Mouse (Mus musculus): Measurements from ENCODE around the gene Morf4l1. TPM values are rescaled to one million over a fixed set of nuclear protein-coding genes. Genes with fewer than 3 reads are reported as not detected.

Morf4l1 gene
- polyA plus RNA-seq, 1 experiment from 2014 or later, result 215 TPM

- H3K4me3 ChIP-seq (ENCODE audit: low read depth, low read length), result no peak overlapping the region
- no peak overlapping the region for H3K9ac ChIP-seq (ENCODE audit: low read depth, low read length)
- H3K36me3 ChIP-seq (ENCODE audit: control insufficient read depth, insufficient read depth), result no peaks in the 10 kb centered on the region
- no peaks in the 10 kb centered on the region for H3K9me3 ChIP-seq (ENCODE audit: control insufficient read depth)
- H3K4me1 ChIP-seq (replicated peaks; ENCODE audit: control insufficient read depth, insufficient read depth, low read length), result no peaks in the 10 kb centered on the region
- no peak overlapping the region for H3K4me2 ChIP-seq (replicated peaks; ENCODE audit: low read depth)
- H3K27ac ChIP-seq (ENCODE audit: low read depth, low read length), result no peak overlapping the region
- TF ChIP-seq CTCF (IDR thresholded peaks at IDR 0.05; ENCODE audit: low read depth), result no peak
- H3K27me3 ChIP-seq (replicated peaks; ENCODE audit: control insufficient read depth, insufficient read depth, low read length), result no peaks in the 10 kb centered on the region
- ATAC-seq, result no peak
- 88% methylated on average over 1 of the region's 1 CpGs for WGBS
Observed at GRCm38 (mm10) chr9:90136678-90136965, 22.0 kb upstream of the Morf4l1 start.

GRCm38 (mm10) chr9:90135963-90136677 is 21.5 kb upstream of the Morf4l1 start:
- Histone ChIP-seq H3K27me3 (replicated peaks; ENCODE audit: control insufficient read depth, insufficient read depth, low read length) (no peaks in the 10 kb centered on the region), H3K27ac (ENCODE audit: low read depth, low read length) (no peak overlapping the region), H3K9ac (ENCODE audit: low read depth, low read length) (no peak overlapping the region), H3K4me2 (replicated peaks; ENCODE audit: low read depth) (no peak overlapping the region), H3K4me3 (ENCODE audit: low read depth, low read length) (no peak overlapping the region), H3K4me1 (replicated peaks; ENCODE audit: control insufficient read depth, insufficient read depth, low read length) (no peaks in the 10 kb centered on the region), H3K36me3 (ENCODE audit: control insufficient read depth, insufficient read depth) (no peaks in the 10 kb centered on the region), H3K9me3 (ENCODE audit: control insufficient read depth) (no peaks in the 10 kb centered on the region)
- TF ChIP-seq CTCF (IDR thresholded peaks at IDR 0.05; ENCODE audit: low read depth), result no peak
- WGBS, result 61% methylated on average over 9 of the region's 9 CpGs
- no peak for ATAC-seq

- TF ChIP-seq CTCF (IDR thresholded peaks at IDR 0.05; ENCODE audit: low read depth), result 0 out of 2 replicates have a peak, but pooled peaks have one; percentile 10
- no peak overlapping the region for H3K4me3 ChIP-seq (ENCODE audit: low read depth, low read length)
- H3K4me1 ChIP-seq (replicated peaks; ENCODE audit: control insufficient read depth, insufficient read depth, low read length), result no peaks in the 10 kb centered on the region
- H3K4me2 ChIP-seq (replicated peaks; ENCODE audit: low read depth), result no peak overlapping the region
- ATAC-seq, result no peak
- H3K27ac ChIP-seq (ENCODE audit: low read depth, low read length), result no peak overlapping the region
- WGBS, result 79% methylated on average over 8 of the region's 8 CpGs
- no peaks in the 10 kb centered on the region for H3K36me3 ChIP-seq (ENCODE audit: control insufficient read depth, insufficient read depth)
- H3K27me3 ChIP-seq (replicated peaks; ENCODE audit: control insufficient read depth, insufficient read depth, low read length), result no peaks in the 10 kb centered on the region
- no peaks in the 10 kb centered on the region for H3K9me3 ChIP-seq (ENCODE audit: control insufficient read depth)
- no peak overlapping the region for H3K9ac ChIP-seq (ENCODE audit: low read depth, low read length)
Observed at GRCm38 (mm10) chr9:90135466-90135865, 20.9 kb upstream of the Morf4l1 start.

GRCm38 (mm10) chr9:90133562-90134355 is 19.2 kb upstream of the Morf4l1 start:
- WGBS, result 52% methylated on average over 7 of the region's 7 CpGs
- Histone ChIP-seq H3K27me3 (replicated peaks; ENCODE audit: control insufficient read depth, insufficient read depth, low read length) (no peaks in the 10 kb centered on the region), H3K9me3 (ENCODE audit: control insufficient read depth) (no peaks in the 10 kb centered on the region), H3K4me1 (replicated peaks; ENCODE audit: control insufficient read depth, insufficient read depth, low read length) (no peaks in the 10 kb centered on the region), H3K36me3 (ENCODE audit: control insufficient read depth, insufficient read depth) (no peaks in the 10 kb centered on the region), H3K4me2 (replicated peaks; ENCODE audit: low read depth) (no peak overlapping the region), H3K27ac (ENCODE audit: low read depth, low read length) (no peak overlapping the region), H3K9ac (ENCODE audit: low read depth, low read length) (no peak overlapping the region), H3K4me3 (ENCODE audit: low read depth, low read length) (no peak overlapping the region)
- ATAC-seq, result no peak
- no peak for TF ChIP-seq CTCF (IDR thresholded peaks at IDR 0.05; ENCODE audit: low read depth)

GRCm38 (mm10) chr9:90128636-90129201 is 14.1 kb upstream of the Morf4l1 start:
- no peak for ATAC-seq
- no peaks in the 10 kb centered on the region for H3K4me1 ChIP-seq (replicated peaks; ENCODE audit: control insufficient read depth, insufficient read depth, low read length)
- no peaks in the 10 kb centered on the region for H3K27me3 ChIP-seq (replicated peaks; ENCODE audit: control insufficient read depth, insufficient read depth, low read length)
- H3K27ac ChIP-seq (ENCODE audit: low read depth, low read length), result no peak overlapping the region
- 83% methylated on average over 6 of the region's 6 CpGs for WGBS
- H3K4me3 ChIP-seq (ENCODE audit: low read depth, low read length), result no peak overlapping the region
- H3K9ac ChIP-seq (ENCODE audit: low read depth, low read length), result no peak overlapping the region
- no peaks in the 10 kb centered on the region for H3K9me3 ChIP-seq (ENCODE audit: control insufficient read depth)
- H3K4me2 ChIP-seq (replicated peaks; ENCODE audit: low read depth), result no peak overlapping the region
- no peak for TF ChIP-seq CTCF (IDR thresholded peaks at IDR 0.05; ENCODE audit: low read depth)
- no peaks in the 10 kb centered on the region for H3K36me3 ChIP-seq (ENCODE audit: control insufficient read depth, insufficient read depth)

GRCm38 (mm10) chr9:90127146-90127545 is 12.6 kb upstream of the Morf4l1 start:
- H3K9ac ChIP-seq (ENCODE audit: low read depth, low read length), result no peak overlapping the region
- H3K9me3 ChIP-seq (ENCODE audit: control insufficient read depth), result no peaks in the 10 kb centered on the region
- H3K4me1 ChIP-seq (replicated peaks; ENCODE audit: control insufficient read depth, insufficient read depth, low read length), result no peaks in the 10 kb centered on the region
- 82% methylated on average over 6 of the region's 6 CpGs for WGBS
- H3K27me3 ChIP-seq (replicated peaks; ENCODE audit: control insufficient read depth, insufficient read depth, low read length), result no peaks in the 10 kb centered on the region
- TF ChIP-seq CTCF (IDR thresholded peaks at IDR 0.05; ENCODE audit: low read depth), result no peak
- H3K4me3 ChIP-seq (ENCODE audit: low read depth, low read length), result no peak overlapping the region
- no peak overlapping the region for H3K27ac ChIP-seq (ENCODE audit: low read depth, low read length)
- no peaks in the 10 kb centered on the region for H3K36me3 ChIP-seq (ENCODE audit: control insufficient read depth, insufficient read depth)
- H3K4me2 ChIP-seq (replicated peaks; ENCODE audit: low read depth), result no peak overlapping the region
- no peak for ATAC-seq

All from intestine, postnatal 0 days (tissue).